Mouse (Mus musculus) intestine, embryonic 15.5 days (tissue): ENCODE data around the gene Htatip2. TPM values are rescaled to one million over a fixed set of nuclear protein-coding genes. Genes with fewer than 3 reads are reported as not detected.
A peak's percentile ranks its signal among the peaks of the same experiment; 100 is the strongest.

Source experiments
- ATAC-seq: fragments of 200-750 bp; cut with Nextera tagmentation; 2 replicates; pipeline ENCODE4 v1.8.0; 2017; ENCODE audit warnings: moderate TSS enrichment, moderate library complexity
- H3K27ac ChIP-seq: fragments of 300-500 bp; sonication (generic); 2 replicates; pipeline ENCODE4 v1.5.1; 2015; ENCODE audit warnings: mild to moderate bottlenecking, inconsistent platforms
- H3K27me3 ChIP-seq: fragments of 300-500 bp; sonication (generic); replicated peaks from 2 replicates; pipeline ENCODE4 v1.6.1; 2015; ENCODE audit warnings: inconsistent platforms
- H3K36me3 ChIP-seq: fragments of 300-500 bp; sonication (generic); 2 replicates; pipeline ENCODE4 v1.6.1; 2015; ENCODE audit warnings: inconsistent platforms
- H3K4me1 ChIP-seq: fragments of 300-500 bp; sonication (generic); replicated peaks from 2 replicates; pipeline ENCODE4 v1.6.1; 2015; ENCODE audit warnings: inconsistent platforms
- H3K4me2 ChIP-seq: fragments of 300-500 bp; sonication (generic); replicated peaks from 2 replicates; pipeline ENCODE4 v1.6.1; 2015; ENCODE audit warnings: mild to moderate bottlenecking, inconsistent platforms
- H3K4me3 ChIP-seq: fragments of 300-500 bp; sonication (generic); replicated peaks from 2 replicates; pipeline ENCODE4 v1.5.1; 2015; ENCODE audit warnings: inconsistent platforms
- H3K9ac ChIP-seq: fragments of 300-500 bp; sonication (generic); 2 replicates; pipeline ENCODE4 v1.6.1; 2015; ENCODE audit warnings: inconsistent platforms
- H3K9me3 ChIP-seq: fragments of 300-500 bp; sonication (generic); 2 replicates; pipeline ENCODE4 v1.6.1; 2016; ENCODE audit warnings: inconsistent platforms
- WGBS: fragments of 180-500 bp; shearing (Covaris S2); methylation state at CpG from one replicate; pipeline ENCODE4 v1.1.7; 2015; 5-methylcytosine and 5-hydroxymethylcytosine counted together
- polyA plus RNA-seq: library from polyadenylated mRNA; unstranded; fragments of >200 nt; fragmentation: Nextera tagmentation; extraction: Ambion mirVana; gene quantifications from 2 replicates; pipeline ENCODE4 v1.2.1, GENCODE M21; 2015

The Htatip2 gene
- polyA plus RNA-seq, 1 experiment from 2014 or later, result 21.8 TPM

- Histone ChIP-seq H3K4me1 (0 out of 2 replicates have a peak, but pooled peaks cover under 1% of the 10 kb centered on the region), H3K36me3 (no peaks in the 10 kb centered on the region), H3K27ac (no peak overlapping the region), H3K27me3 (no peaks in the 10 kb centered on the region), H3K4me3 (no peak overlapping the region), H3K9ac (no peak overlapping the region), H3K4me2 (no peak overlapping the region), H3K9me3 (no peaks in the 10 kb centered on the region)
- peak; percentile 69 for ATAC-seq
- WGBS, result 43% methylated on average over 10 of the region's 10 CpGs
Observed at GRCm38 (mm10) chr7:49764011-49764716, 5.2 kb downstream of the Htatip2 start.

GRCm38 (mm10) chr7:49766166-49766565 is 7.3 kb downstream of the Htatip2 start:
- 85% methylated on average over 7 of the region's 7 CpGs for WGBS
- no peak overlapping the region for H3K4me2 ChIP-seq
- no peak for ATAC-seq
- no peaks in the 10 kb centered on the region for H3K4me1 ChIP-seq
- H3K9ac ChIP-seq, result no peak overlapping the region
- no peaks in the 10 kb centered on the region for H3K27me3 ChIP-seq
- H3K36me3 ChIP-seq, result no peaks in the 10 kb centered on the region
- no peaks in the 10 kb centered on the region for H3K9me3 ChIP-seq
- no peak overlapping the region for H3K27ac ChIP-seq
- no peak overlapping the region for H3K4me3 ChIP-seq

- no peak for ATAC-seq
- H3K4me1 ChIP-seq, result no peaks in the 10 kb centered on the region
- H3K27me3 ChIP-seq, result no peaks in the 10 kb centered on the region
- no peaks in the 10 kb centered on the region for H3K36me3 ChIP-seq
- no peak overlapping the region for H3K4me3 ChIP-seq
- H3K9ac ChIP-seq, result no peak overlapping the region
- H3K4me2 ChIP-seq, result no peak overlapping the region
- H3K27ac ChIP-seq, result no peak overlapping the region
- 65% methylated on average over 9 of the region's 9 CpGs for WGBS
- no peaks in the 10 kb centered on the region for H3K9me3 ChIP-seq
Observed at GRCm38 (mm10) chr7:49768509-49768908, 9.6 kb downstream of the Htatip2 start.

GRCm38 (mm10) chr7:49774396-49774795 is 15.5 kb downstream of the Htatip2 start:
- H3K27ac ChIP-seq, result no peak overlapping the region
- H3K27me3 ChIP-seq, result no peaks in the 10 kb centered on the region
- H3K9me3 ChIP-seq, result no peaks in the 10 kb centered on the region
- 88% methylated on average over 2 of the region's 2 CpGs for WGBS
- no peaks in the 10 kb centered on the region for H3K36me3 ChIP-seq
- H3K4me2 ChIP-seq, result no peak overlapping the region
- ATAC-seq, result no peak
- H3K9ac ChIP-seq, result no peak overlapping the region
- H3K4me1 ChIP-seq, result peaks cover 4% of the 10 kb centered on the region; the same call in 1 of the 2 replicates
- H3K4me3 ChIP-seq, result no peak overlapping the region

GRCm38 (mm10) chr7:49777585-49777984 is 18.7 kb downstream of the Htatip2 start:
- ATAC-seq, result peak; percentile 10
- peaks cover 6% of the 10 kb centered on the region; the same call in 1 of the 2 replicates for H3K36me3 ChIP-seq
- 53% methylated on average over 3 of the region's 3 CpGs for WGBS
- no peak overlapping the region for H3K4me3 ChIP-seq
- H3K9me3 ChIP-seq, result no peaks in the 10 kb centered on the region
- H3K27me3 ChIP-seq, result no peaks in the 10 kb centered on the region
- peaks cover 5% of the 10 kb centered on the region; the same call in 1 of the 2 replicates for H3K4me1 ChIP-seq
- H3K27ac ChIP-seq, result no peak overlapping the region
- H3K9ac ChIP-seq, result no peak overlapping the region
- no peak overlapping the region for H3K4me2 ChIP-seq

GRCm38 (mm10) chr7:49778114-49778901 is 19.4 kb downstream of the Htatip2 start, which contains the start of gene Prmt3:
Prmt3 (plus strand) TSS chr7:49778346.
- peaks cover 6% of the 10 kb centered on the region; the same call in 1 of the 2 replicates for H3K36me3 ChIP-seq
- H3K27ac ChIP-seq, result peak within 1 kb of the TSS; percentile 64
- H3K4me3 ChIP-seq, result peak within 1 kb of the TSS; percentile 72
- peak; percentile 94 for ATAC-seq
- WGBS, result under 1% methylated on average over 78 of the region's 92 CpGs
- peak within 1 kb of the TSS; percentile 65 for H3K9ac ChIP-seq
- no peaks in the 10 kb centered on the region for H3K9me3 ChIP-seq
- H3K27me3 ChIP-seq, result no peaks in the 10 kb centered on the region
- peak within 1 kb of the TSS; percentile 88 for H3K4me2 ChIP-seq
- H3K4me1 ChIP-seq, result peaks cover 5% of the 10 kb centered on the region; the same call in 1 of the 2 replicates

- H3K4me1 ChIP-seq, result peaks cover 5% of the 10 kb centered on the region; the same call in 1 of the 2 replicates
- H3K27me3 ChIP-seq, result no peaks in the 10 kb centered on the region
- WGBS, result 66% methylated on average over 12 of the region's 12 CpGs
- peak overlapping the region; percentile 72 for H3K4me3 ChIP-seq
- H3K9ac ChIP-seq, result peak overlapping the region; percentile 65
- no peaks in the 10 kb centered on the region for H3K9me3 ChIP-seq
- H3K36me3 ChIP-seq, result peaks cover 6% of the 10 kb centered on the region; the same call in 1 of the 2 replicates
- peak; percentile 4; the same call in 1 of the 2 replicates for ATAC-seq
- H3K27ac ChIP-seq, result peak overlapping the region; percentile 64; the same call in 1 of the 2 replicates
- H3K4me2 ChIP-seq, result peak overlapping the region; percentile 88
Observed at GRCm38 (mm10) chr7:49778904-49779615, 20.1 kb downstream of the Htatip2 start.

- no peak overlapping the region for H3K27ac ChIP-seq
- no peak overlapping the region for H3K4me3 ChIP-seq
- H3K27me3 ChIP-seq, result no peaks in the 10 kb centered on the region
- ATAC-seq, result no peak
- H3K4me2 ChIP-seq, result no peak overlapping the region
- H3K4me1 ChIP-seq, result peaks cover 5% of the 10 kb centered on the region; the same call in 1 of the 2 replicates
- H3K9me3 ChIP-seq, result no peaks in the 10 kb centered on the region
- H3K36me3 ChIP-seq, result peaks cover 21% of the 10 kb centered on the region
- no peak overlapping the region for H3K9ac ChIP-seq
- WGBS, result 97% methylated on average over 2 of the region's 2 CpGs
Observed at GRCm38 (mm10) chr7:49783017-49783416, 24.1 kb downstream of the Htatip2 start.

GRCm38 (mm10) chr7:49785141-49785540 is 26.2 kb downstream of the Htatip2 start:
- ATAC-seq, result no peak
- H3K27ac ChIP-seq, result no peak overlapping the region
- no peak overlapping the region for H3K9ac ChIP-seq
- H3K4me1 ChIP-seq, result no peaks in the 10 kb centered on the region; the same call in 1 of the 2 replicates
- H3K4me2 ChIP-seq, result no peak overlapping the region
- H3K36me3 ChIP-seq, result peaks cover 21% of the 10 kb centered on the region
- H3K4me3 ChIP-seq, result no peak overlapping the region
- 94% methylated on average over 7 of the region's 7 CpGs for WGBS
- no peaks in the 10 kb centered on the region for H3K9me3 ChIP-seq
- H3K27me3 ChIP-seq, result no peaks in the 10 kb centered on the region

- WGBS, result 60% methylated on average over 12 of the region's 12 CpGs
- Histone ChIP-seq H3K27me3 (no peaks in the 10 kb centered on the region), H3K4me2 (no peak overlapping the region), H3K4me3 (no peak overlapping the region), H3K9ac (no peak overlapping the region), H3K4me1 (no peaks in the 10 kb centered on the region), H3K36me3 (peaks cover 23% of the 10 kb centered on the region), H3K27ac (no peak overlapping the region), H3K9me3 (no peaks in the 10 kb centered on the region)
- ATAC-seq, result no peak
Observed at GRCm38 (mm10) chr7:49786618-49787382, 27.9 kb downstream of the Htatip2 start.

- H3K4me2 ChIP-seq, result no peak overlapping the region
- no peak overlapping the region for H3K27ac ChIP-seq
- no peaks in the 10 kb centered on the region for H3K4me1 ChIP-seq
- no peak for ATAC-seq
- H3K4me3 ChIP-seq, result no peak overlapping the region
- peaks cover 19% of the 10 kb centered on the region for H3K36me3 ChIP-seq
- 91% methylated on average over 3 of the region's 3 CpGs for WGBS
- H3K9ac ChIP-seq, result no peak overlapping the region
- H3K27me3 ChIP-seq, result no peaks in the 10 kb centered on the region
- H3K9me3 ChIP-seq, result no peaks in the 10 kb centered on the region
Observed at GRCm38 (mm10) chr7:49787383-49787645, 28.4 kb downstream of the Htatip2 start.
